Mouse (Mus musculus): ENCODE results near the gene Gfod1.

GRCm38 (mm10) chr13:43338001-43338400 lies 34.0 kb upstream of the Gfod1 start:
- TF ChIP-seq USF1 (IDR thresholded peaks at IDR 0.05; ENCODE audit: low read depth): no peak
- TF ChIP-seq TCF12 (IDR thresholded peaks at IDR 0.05; ENCODE audit: insufficient read depth, poor library complexity, severe bottlenecking): no peak
- no peak for TF ChIP-seq POLR2A (IDR thresholded peaks at IDR 0.05; ENCODE audit: insufficient read length, low read depth)
- TF ChIP-seq MAX (IDR thresholded peaks at IDR 0.05; ENCODE audit: low read depth): no peak
- no peak for TF ChIP-seq CEBPB (IDR thresholded peaks at IDR 0.05; ENCODE audit: insufficient read depth, poor library complexity, severe bottlenecking)
- TF ChIP-seq REST (IDR thresholded peaks at IDR 0.05; ENCODE audit: insufficient read depth, insufficient read length): no peak
- TF ChIP-seq MYOD1 (IDR thresholded peaks at IDR 0.05; ENCODE audit: control insufficient read depth in 1 of 3, insufficient read length in 2 of 3, low read depth in 2 of 3): no peak
- TF ChIP-seq POLR2AphosphoS2 (IDR thresholded peaks at IDR 0.05; ENCODE audit: insufficient read length, low read depth): no peak

All from myocyte (in vitro differentiated cells).